Mouse (Mus musculus): ENCODE measurements at regions not wholly inside any gene's neighbourhood (a gene's known extent, or its start where the extent isn't known, plus 50 kb on each side); places are given as distances from the start of the nearest gene placed in this dataset.

- DNase-seq (ENCODE audit: low spot score in 2 of 2): peak; percentile 15 to 35
These were observed 90.3 kb upstream of the Tbx22 start for GRCm38 (mm10) chrX:107577501-107577900.

All from right cerebral cortex, adult 2 months (tissue).